Mouse (Mus musculus) E14TG2a.4 (cell line): Measurements from ENCODE around the gene Ubxn7.

Experiments used
- CTCF ChIP-seq: conservative IDR thresholded peaks from 2 replicates; pipeline ENCODE4 v1.5.1; 2014; ENCODE audit warnings: low read length
- NANOG ChIP-seq: IDR thresholded peaks from 2 replicates; pipeline ENCODE4 v1.6.1; 2014; ENCODE audit warnings: borderline replicate concordance, low read length, mixed read lengths
- POU5F1 ChIP-seq: IDR thresholded peaks from 2 replicates; pipeline ENCODE4 v1.6.1; 2014; ENCODE audit warnings: low read length, borderline replicate concordance

DNA sequence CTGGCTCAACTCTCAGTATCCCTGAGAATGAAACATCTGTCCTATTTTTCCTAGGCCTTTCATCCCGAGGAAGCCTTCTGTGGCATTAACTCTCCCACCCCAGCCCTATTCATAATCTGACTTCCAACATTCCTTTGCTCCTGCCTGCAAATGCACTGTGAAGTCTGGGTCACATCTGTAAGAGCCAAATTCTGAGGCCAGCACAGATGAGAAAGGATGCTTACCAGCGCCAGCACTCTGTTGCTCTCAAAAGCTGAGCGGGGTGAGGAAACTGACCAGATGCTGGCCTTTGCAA is 64.4 kb downstream of the Ubxn7 start:
- TF ChIP-seq CTCF (no peak), NANOG (no peak), POU5F1 (no peak)
